Mouse (Mus musculus): ENCODE results near the gene Lix1l.

Lix1l gene

DNA sequence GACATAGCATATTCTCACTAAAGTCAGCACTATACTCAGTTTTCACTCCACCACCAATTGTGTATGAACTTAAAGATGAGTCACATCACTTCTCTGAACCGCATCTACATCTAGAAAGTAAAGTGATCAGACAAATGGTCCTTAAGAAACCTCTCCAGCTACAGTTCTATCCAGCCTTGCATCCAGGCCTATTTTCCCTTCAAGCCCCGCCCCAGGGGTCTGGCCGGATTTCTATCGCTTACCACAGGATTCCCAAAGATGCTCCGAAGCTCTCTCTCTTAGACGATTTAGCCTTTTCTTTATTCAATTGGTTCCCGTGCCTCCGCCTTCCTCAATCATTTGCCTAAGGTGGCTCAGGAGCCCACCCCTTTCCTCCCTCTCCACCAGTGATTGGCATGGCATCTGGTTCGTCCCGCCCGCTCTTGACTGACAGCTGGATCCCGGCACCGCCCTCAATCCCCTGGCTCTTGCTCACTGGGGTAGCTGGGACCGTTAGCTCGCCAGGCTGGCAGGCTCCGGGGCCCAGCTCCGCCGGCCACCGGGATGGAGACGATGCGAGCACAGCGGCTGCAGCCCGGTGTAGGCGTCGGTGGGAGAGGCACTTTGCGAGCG lies at the start of gene Lix1l:
Gene Lix1l (plus strand): TSS at position 511 of the 612 bp plus-strand sequence.
- DNase-seq = peak; percentile 89 to 93

DNA sequence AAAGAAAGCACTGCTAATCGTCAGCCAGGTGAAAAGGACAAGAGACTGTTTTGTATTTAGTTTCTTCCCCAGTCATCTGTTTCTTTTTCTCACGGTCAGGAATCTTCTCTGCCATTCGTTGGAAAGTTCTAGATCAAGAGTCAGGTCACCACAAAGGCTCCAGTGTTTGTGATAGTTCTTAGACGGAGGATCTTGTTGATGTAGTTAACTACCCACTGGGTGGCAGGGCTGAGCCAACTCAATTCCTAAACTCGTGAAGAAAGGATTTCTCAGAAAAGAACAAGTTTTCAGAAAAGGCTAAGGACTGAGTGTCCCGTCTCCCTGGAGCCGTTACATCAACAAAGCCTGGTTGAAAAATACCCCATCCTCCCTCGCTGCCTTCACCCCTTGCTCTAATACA lies 49.7 kb upstream of the Lix1l start:
- peak; percentile 68 to 70 for DNase-seq

DNA sequence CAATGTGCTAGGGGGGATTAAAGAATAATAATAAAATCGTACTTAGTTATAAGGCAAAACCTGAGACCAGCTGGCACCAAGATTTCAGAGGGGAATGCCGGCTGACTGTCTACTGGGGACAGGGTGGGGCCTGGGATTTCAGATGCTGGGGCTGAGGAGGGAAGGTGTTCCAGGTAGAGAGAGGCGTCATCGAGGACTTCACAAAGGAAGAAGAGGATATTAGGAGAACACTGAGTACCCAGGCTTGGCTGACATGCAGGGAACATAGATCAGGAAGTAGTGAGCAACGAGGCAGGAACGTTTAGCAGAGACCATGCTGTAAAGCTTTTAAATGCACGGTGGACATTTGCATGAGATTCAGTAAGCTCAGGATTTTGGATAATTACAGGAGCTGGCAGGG lies 49.1 kb upstream of the Lix1l start:
- DNase-seq = no peak

DNA sequence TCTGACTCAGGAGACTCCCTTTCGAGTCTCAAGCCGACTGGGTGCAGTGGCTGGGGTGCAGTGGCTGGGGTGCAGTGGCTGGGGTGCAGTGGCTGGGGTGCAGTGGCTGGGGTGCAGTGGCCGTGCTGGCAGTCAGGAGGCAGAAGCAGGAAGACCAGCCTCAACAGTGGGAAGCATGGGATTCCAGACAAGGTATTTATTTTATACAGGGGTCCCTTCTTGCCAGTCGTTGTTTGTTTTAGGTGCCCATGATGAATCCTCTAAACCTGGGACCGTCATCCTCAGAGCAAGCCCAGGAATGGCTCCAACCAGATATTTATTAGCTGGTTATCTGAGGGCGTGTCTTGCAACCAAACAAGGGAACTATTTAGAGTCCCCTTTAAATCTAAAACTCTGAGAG lies 47.3 kb upstream of the Lix1l start:
- DNase-seq = no peak

DNA sequence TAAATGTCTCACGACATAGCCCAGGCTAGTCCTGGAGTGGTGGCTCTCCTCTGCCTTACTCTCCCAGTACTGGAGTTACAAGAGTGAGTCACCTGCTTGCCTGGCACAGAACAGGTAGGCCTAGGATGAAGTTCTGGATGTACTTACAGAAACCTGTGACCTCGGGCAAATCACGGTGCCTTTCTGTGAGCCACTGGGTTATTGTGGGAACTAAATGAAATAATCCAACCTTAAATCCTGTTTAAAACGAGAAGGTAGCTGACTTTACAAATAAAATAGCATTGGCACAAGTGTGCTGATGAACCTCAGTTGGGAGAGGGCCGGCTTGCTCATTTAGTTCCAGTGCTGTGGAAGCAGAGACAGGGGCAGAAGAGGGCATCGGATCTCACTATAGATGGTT lies 46.7 kb upstream of the Lix1l start:
- DNase-seq = no peak

DNA sequence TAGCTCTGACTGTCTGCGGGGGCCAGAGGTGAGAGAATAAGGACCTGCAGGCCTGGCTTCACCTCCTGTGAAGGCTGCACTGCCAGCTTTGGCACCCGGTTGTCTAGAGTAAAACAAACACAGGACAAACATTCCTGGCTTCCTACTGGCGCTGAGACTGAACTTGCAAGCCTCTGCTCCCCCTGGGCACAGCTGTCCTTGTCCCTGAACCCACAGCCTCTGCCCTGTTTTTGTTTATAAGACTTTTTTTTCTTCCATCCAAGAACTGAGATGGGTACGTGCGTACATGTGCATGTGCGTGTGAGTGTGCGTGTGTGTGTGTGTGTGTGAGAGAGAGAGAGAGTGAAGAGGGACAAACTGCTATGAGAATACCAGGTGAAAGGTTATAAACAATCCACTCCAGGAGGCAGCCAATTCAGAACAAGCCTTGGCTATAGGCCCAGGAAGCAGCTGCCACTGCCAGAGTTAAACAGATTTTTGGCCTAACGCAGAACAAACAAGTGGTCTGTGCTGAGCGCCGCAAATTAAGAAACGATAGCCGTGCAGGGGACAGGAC lies 45.8 kb upstream of the Lix1l start:
- DNase-seq = peak; percentile 82 to 84

DNA sequence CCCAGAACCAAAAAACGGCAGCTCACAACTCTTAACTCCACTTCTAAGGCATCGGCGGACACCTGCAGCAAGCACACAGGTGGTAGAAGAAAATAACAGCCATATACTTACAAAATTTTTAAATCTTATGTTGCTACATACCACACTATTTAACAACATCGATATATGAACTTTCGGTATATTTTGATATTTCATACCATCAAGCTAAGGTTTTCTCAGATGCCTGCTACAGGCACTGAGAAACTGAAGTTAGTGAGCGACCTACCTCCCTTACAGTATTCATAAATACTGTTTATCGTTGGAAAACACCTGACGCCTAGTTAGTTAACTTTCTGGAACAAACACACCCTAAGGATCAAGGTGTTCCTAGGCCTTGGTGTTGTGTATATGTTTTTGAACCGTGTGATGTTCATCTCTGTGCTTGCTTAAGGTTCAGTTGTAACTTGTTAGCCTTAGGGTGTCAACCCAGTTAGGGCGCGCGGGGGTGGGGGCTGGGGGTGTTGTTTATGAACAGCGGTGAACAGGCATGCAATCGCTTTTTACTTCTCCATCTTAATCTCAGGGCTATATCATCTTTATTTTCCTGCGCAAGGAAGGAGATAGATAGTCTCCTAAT lies 44.8 kb upstream of the Lix1l start:
- no peak for DNase-seq

DNA sequence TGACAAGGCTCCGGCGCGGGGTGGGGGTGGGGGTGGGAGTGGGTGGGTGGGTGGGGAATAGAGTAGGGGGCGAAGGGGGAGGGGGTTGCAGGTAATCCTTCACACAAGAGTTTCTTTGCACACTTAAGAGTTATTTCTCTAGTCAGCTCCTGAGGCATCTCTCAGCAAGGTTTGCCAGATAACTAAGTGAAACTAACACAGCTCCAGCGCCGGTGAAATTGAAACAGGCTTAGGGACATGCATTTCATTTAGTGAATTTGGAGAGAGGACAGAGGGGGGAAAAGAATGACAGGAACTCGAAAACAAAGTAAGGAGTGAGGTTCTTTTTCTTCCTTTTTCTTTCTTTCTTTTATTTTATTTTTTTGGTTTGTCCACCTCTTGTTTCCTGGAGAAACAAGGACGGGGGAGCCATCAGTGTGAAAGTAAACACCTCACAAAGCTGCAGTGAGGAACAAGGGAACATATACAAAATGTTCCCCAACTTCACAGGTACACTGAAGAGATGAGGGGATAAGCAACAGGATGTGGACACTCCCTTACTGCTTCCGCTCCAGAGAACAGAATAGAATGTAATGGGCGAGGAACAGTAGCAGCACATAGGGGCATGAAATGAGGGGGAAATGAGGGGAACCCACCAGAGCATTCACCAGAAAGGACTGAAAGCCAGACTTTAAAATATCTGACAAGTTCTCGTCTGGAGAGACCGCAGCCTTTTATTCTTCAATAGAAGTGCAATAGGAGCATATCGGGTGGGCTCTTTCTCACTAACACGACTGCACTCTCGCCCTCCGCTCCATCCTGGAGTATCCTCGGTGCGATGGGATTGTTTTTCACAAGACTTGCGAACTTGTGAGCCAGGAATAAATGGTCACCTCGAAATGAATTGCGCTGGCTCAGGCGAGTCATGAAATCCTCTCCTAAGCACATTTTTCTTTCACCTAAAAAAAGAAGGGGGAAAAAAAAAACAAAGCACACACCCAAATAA lies 44.0 kb upstream of the Lix1l start:
- no peak for DNase-seq

DNA sequence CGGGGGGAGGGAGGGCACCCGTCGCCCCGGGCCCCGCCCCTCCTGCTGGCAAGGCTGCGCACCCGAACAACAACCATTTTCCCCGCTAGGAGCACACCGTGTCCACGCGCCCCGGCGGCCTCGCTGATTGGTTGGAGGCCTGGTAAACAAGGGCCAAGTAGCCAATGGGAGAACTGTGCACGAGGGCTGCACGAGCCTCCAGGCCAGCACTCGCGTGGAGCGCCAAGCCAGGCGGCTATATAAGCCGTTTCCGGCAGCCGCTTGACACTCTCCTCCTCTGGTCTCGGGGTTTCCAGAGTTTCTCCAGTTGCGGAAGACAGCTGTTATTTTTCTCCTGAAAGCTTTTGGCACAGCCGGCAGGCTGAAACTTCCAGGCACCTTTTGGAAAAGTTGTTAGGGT lies 43.3 kb upstream of the Lix1l start, which contains the start of gene Txnip:
Gene Txnip (plus strand): TSS at position 264 of the 400 bp plus-strand sequence.
- DNase-seq = peak; percentile 99 to 100

DNA sequence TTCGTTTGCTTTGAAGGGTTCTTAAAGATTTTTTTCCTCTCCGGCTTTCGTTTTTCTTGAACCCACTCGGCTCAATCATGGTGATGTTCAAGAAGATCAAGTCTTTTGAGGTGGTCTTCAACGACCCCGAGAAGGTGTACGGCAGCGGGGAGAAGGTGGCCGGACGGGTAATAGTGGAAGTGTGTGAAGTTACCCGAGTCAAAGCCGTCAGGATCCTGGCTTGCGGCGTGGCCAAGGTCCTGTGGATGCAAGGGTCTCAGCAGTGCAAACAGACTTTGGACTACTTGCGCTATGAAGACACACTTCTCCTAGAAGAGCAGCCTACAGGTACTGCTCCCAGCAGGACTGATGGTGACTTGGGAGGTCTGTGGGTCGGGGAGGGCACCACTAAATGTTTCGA lies 42.8 kb upstream of the Lix1l start:
- peak; percentile 61 to 66 for DNase-seq

DNA sequence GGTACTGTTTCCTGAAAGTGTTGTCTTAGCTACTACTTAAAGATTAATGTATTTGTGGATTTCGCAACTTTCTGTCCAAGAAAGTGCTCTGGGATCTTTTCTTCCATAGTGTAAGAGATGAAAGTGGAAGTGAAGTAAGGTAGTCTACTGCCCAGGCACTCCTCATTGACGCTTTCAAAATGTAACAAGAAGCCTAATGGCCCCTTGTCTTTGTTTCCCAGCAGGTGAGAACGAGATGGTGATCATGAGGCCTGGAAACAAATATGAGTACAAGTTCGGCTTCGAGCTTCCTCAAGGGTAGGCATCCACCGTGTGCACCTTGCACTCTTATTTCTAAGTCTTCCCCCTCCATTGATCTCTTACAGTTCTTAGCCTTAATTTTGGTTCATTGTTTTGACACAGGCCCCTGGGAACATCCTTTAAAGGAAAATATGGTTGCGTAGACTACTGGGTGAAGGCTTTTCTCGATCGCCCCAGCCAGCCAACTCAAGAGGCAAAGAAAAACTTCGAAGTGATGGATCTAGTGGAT lies 42.2 kb upstream of the Lix1l start:
- peak in 1 of 2 experiments; percentile 36 for DNase-seq

DNA sequence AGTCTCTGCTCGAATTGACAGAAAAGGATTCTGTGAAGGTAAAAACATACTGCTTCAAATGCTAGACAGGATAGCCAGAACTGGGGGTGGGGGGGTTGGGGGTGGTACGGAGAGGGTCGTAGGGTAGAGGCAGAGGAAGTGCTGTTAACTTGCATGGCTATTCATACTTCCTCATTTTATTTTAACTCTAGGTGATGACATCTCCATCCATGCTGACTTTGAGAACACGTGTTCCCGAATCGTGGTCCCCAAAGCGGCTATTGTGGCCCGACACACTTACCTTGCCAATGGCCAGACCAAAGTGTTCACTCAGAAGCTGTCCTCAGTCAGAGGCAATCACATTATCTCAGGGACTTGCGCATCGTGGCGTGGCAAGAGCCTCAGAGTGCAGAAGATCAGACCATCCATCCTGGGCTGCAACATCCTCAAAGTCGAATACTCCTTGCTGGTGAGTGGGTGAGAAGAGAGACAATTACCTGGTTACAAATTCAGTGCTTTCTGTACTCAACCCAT lies 41.5 kb upstream of the Lix1l start:
- no peak for DNase-seq

DNA sequence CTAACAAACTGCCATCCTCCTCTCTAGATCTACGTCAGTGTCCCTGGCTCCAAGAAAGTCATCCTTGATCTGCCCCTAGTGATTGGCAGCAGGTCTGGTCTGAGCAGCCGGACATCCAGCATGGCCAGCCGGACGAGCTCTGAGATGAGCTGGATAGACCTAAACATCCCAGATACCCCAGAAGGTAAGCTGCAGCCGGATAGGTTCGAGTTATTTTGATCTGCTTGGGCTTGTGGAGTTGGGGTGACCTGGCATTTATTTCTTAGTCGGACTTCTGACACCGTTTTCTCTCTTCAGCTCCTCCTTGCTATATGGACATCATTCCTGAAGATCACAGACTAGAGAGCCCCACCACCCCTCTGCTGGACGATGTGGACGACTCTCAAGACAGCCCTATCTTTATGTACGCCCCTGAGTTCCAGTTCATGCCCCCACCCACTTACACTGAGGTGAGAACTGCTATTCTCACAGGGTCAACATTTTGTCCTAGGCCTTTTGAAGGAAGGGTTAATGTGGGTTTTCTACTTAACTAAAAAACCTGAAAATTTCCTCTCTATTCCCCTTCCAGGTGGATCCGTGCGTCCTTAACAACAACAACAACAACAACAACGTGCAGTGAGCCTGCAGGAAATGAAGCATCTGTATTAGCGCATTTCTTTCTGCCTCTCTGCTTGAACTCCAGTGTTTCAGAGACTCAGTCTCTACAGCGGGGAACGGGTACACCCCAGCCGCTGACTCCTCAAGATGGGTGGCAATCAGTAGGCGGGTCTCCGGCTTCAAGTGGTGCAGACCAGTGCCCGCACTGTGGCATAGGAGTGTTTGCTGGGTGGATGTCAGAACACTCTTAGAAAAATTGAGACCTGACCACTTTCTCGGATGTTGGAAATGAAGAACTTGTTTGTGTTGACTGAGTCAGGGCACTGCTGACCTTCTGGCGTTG lies 40.8 kb upstream of the Lix1l start:
- peak in 1 of 2 experiments; percentile 39 for DNase-seq

DNA sequence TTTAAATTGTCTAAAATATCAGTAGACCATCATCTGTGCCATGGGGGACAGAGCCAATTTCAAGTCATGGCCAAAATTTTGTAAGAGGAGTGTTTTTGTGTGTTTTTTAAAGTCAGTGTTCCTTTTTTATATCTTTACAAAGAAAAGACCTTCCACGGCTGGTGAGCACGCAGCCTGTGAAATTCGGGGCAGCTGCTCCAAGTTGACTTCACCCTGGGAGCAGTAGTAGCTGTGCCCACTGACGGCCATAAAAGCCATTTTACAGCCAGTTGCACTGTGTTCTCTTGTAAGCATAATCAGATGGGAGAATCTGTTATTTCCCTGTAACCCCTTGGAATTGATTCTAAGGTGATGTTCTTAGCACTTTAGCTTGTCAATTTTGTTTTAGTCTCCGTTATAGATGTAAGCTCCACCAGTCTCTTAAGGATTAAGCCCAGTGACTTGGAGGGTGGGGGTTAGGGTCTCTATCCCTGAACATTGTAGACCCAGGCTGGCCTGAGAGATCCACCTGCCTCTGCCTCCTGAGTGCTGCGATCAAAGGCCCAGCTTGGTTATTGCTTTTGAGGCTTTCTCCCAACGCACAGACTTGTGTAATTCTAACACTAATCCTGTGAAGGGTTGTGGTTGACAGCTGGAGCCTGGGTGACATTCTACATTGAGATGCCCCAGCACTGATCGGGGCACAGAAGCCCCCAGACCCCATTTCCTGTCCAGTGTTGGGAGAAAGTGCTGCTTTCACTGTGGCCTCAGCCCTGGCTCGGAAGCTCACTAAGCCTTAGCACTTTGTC lies 39.9 kb upstream of the Lix1l start:
- no peak for DNase-seq

DNA sequence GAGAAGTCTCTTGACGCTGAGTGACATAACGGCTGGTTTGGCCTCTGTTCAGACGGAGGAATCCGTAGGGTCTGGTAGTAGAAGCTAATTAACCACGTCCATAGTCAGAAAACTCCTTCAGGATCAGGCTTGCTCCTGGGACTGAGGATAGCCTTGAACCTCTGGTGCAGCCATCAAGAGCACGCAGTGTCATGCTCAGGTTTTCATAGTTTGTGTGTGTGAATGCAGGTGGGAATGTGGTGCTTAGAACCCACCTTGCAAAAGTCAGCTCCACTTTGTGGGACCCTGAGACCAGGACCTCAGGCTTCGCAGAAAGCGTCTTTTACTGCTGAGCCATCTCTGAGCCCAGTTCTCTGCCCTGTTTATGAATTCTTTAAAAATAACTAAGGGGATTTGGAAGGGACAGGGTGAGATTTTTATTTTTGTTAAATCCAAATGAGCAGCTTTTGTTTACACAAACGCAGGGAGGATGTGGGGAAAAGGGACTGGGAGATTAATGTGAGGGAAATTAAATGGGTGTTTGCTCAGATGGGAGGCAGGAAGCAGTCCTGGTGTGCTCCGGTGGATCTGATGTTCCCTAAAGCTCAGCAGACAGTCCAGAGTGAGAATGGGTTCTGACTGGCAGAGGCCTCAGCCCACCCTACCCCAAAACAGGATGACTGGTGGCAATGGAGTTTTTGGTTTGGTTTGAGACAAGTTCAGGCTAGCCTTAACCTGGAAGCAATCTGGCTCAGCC lies 38.8 kb upstream of the Lix1l start:
- no peak for DNase-seq

DNA sequence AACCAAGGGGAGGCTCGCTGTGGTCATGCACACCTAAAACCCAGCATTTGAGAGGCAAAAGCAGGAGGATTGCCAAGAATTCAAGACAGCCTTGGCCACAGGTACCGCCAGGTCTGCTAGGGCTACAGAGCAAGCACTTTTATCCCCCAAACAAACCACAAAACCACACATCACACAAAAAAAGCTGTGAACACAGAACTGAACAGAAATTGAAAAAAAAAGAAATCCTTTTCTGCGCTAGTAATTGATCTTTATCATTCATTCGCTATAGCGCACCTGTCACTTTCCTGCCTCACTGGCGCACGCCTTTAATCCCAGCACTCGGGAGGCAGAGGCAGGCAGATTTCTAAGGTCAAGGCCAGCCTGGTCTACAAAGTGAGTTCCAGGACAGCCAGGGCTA lies 37.7 kb upstream of the Lix1l start:
- DNase-seq = no peak

DNA sequence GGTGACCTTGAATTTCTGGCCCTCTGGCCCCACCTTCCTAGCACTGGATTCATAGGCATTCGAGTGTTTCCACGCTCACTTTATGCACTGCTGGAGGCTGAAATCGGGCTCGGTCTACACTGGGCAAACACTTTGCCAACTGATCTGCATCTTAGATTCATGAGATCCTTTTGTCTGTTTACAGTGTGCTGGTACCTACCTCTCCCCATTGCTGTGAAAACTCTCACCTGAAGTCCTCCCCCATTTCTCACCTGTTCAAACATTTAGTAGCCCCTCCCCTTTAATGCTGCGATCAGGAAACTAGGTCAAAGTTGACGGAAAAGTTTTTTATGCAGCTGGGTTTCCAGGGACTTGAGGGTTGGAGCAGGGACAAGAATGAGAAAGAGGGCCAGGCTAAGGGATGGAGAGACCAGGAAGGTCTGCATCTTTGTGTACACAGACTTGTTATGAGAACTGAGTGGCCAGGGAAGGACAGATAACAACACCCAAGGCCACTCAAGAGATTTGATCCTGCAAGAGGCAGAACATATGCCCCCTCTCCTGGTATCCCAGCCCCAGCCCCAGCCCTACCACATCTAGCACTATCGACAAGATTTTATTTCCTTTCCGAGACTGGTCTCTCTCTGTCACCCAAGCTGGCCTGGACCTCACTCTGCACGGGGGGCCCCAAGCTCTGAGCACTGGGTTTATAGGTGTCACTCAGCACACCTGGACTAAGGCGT lies 36.9 kb upstream of the Lix1l start:
- DNase-seq = no peak

DNA sequence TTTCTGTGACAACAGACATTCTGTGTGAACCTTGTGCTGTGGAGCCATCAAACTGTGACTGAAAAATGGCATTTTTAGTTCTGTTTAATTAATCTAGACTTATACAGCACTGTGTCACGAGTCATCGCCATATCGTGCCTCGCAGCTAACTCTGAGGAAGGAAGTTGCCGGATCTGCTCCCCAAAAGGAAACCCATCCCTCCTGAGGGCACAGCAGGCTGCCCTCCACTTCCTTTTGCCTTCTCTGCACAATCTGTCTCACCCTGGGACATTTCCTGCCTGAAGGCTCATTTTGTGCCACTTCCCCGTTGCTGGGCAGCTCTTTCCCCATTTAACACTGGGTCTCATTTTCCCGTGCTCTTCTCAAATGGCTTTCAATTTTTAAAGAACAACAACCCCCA lies 36.3 kb upstream of the Lix1l start:
- no peak for DNase-seq

DNA sequence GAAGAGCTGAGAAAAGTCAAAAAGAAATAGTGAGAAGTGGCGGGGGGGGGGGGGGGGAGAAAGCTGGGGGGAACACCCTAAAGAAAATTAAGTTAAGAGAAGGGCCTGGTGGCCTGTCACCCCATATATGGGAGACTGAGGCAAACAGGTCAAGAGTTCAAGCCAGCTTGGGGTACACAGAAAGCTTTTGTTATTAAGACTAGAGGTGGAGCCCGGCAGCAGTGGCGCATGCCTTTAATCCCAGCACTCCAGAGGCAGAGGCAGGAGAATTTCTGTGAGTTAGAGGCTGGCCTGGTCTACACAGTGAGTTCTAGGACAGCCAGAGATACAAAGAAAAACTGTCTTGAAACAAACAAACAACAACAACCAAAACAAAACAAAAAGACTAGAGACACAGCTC lies 35.8 kb upstream of the Lix1l start:
- DNase-seq = no peak
